Mouse (Mus musculus): ENCODE data around the gene Nup214.

- no peak for TF ChIP-seq CTCF (IDR thresholded peaks at IDR 0.05; ENCODE audit: borderline replicate concordance, insufficient read depth, low read depth, low read length)
- TF ChIP-seq POLR2A (IDR thresholded peaks at IDR 0.05; ENCODE audit: borderline replicate concordance, insufficient read depth, low read length) = no peak
Observed at GRCm38 (mm10) chr2:32084111-32084871, 110.1 kb downstream of the Nup214 start, which contains the start of gene Fam78a.
